Mouse (Mus musculus) left cerebral cortex, postnatal 10 days (tissue): Measurements from ENCODE around the gene H2-M3. TPM values are rescaled to one million over a fixed set of nuclear protein-coding genes. Genes with fewer than 3 reads are reported as not detected.
"Not testable (repeated sequence)": the region's sequence is repeated elsewhere in the genome, so short reads cannot be mapped to it uniquely, and the experiment has no call there.

ENCODE experiments used
- DNase-seq, 2 experiments: peaks; one replicate each; pipeline ENCODE4 v3.0.0; 2021 to 2022; ENCODE audit warnings: low spot score in 2 of 2, mixed read lengths in 1 of 2; ENCODE audit errors: extremely low spot score in 1 of 2
- intact Hi-C: fragments of 180-260 bp; cut with DNase I; formaldehyde crosslinking; loops from one replicate; pipeline ENCODE4 v1.15.1; 2025
- total RNA-seq, 2 experiments: library from RNA; stranded (reverse); gene quantifications; 2 replicates each; pipeline ENCODE4 v1.2.3; 2021

H2-M3 gene
- 1 to 10 TPM; 2.7 to 3.1 TPM for total RNA-seq

DNA sequence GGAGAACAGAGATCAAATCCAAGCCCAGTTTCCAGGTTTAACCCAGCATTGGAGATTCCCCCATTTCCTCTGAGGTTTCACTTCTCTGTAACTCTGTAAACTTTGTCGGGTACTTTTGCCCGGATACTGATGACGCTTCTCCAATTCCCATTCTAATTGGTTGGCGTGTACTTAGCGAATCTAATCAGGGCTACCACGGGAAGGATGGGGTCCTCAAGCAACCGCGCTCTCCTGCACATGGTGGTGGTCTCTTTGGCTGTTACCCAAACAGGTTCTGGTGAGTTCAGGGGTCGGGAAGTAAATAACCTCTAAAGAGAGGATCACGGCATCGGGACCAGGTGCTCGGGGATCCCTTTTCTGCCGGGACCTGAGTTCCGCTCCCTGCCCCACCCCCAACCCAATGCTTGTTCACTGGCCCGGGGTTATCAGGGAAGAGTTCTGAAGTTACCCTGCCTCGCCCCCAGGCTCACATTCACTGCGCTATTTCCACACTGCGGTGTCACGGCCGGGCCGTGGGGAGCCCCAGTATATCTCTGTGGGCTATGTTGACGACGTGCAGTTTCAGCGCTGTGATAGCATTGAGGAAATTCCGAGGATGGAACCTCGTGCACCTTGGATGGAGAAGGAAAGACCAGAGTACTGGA lies at the start of gene H2-M3:
Gene H2-M3 (plus strand): TSS at position 163 of the 644 bp plus-strand sequence.
- DNase-seq, result peak; percentile 86 to 90
- intact Hi-C loops, result no loop called here

GRCm38 (mm10) chr17:37221879-37222278 lies 48.1 kb upstream of the H2-M3 start:
- no peak for DNase-seq
- intact Hi-C loops, result no loop called here

- DNase-seq, intact Hi-C loops: not testable (repeated sequence)
Observed at GRCm38 (mm10) chr17:37237230-37237629, 32.8 kb upstream of the H2-M3 start, which contains the start of gene Olfr97. Gene Olfr97 (minus strand): TSS chr17:37237330.

DNA sequence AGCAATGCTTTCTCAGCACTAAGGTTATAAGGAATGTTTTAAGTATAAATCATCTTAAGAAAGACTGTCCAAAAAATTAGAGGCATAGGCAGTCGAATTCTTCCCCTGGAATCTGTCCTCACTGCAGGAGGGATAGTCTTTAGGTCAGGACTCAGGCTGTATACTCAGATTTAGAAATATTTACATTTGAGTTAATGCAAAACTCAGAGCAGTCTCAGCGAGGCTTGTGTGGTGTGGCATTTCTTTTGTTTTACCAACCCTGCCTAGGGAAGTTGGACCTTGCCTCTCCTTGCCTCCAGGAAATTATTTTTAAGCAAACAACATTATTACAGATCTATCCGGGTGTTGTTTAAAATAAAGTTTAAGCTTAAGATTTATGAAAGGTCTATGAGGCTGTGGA lies 27.8 kb upstream of the H2-M3 start:
- intact Hi-C loops, result no loop called here
- DNase-seq, result no peak

DNA sequence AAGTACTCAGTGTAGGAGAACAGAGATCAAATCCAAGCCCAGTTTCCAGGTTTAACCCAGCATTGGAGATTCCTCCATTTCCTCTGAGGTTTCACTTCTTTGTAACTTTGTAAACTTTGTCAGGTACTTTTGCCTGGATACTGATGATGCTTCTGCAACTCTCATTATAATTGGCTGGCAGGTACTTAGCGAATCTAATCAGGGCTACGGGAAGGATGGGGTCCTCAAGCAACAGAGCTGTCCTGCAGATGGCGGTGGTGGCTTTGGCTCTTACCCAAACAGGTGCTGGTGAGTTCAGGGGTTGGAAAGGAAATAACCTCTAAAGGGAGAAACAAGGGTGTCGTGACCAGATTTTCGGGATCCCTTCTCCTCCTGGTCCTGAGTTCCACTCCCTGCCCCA lies 23.3 kb upstream of the H2-M3 start:
- intact Hi-C loops, result no loop called here
- peak; percentile 16 to 25 for DNase-seq

- no peak for DNase-seq
- intact Hi-C loops, result no loop called here
Observed at GRCm38 (mm10) chr17:37249460-37249859, 20.6 kb upstream of the H2-M3 start.

DNA sequence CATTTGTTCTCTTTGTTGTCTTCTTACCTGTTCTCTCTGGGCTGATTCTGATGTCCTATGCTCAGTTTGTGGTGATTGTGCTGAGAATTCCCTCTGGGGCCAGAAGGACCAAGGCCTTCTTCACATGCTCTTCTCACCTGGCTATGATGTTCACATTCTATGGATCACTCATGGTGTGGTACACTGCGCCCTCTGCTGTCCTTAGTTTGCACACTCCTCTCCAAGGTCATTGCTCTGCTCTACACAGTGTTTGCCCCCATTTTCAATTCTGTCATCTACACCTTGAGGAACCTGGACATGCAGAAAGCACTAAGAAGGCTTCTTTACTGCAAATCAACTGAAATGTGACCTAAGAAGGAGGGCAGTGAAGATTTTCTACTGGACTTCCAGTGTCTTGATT lies 19.5 kb upstream of the H2-M3 start:
- no peak for DNase-seq
- intact Hi-C loops, result no loop called here

- intact Hi-C loops, result no loop called here
- no peak for DNase-seq
Observed at GRCm38 (mm10) chr17:37263626-37264025, 6.4 kb upstream of the H2-M3 start, which contains the start of gene Olfr98. Gene Olfr98 (minus strand): TSS chr17:37263749.

GRCm38 (mm10) chr17:37270702-37271092 lies 677 bp downstream of the H2-M3 start:
- intact Hi-C loops, result no loop called here
- peak in 1 of 2 experiments; percentile 37 for DNase-seq

DNA sequence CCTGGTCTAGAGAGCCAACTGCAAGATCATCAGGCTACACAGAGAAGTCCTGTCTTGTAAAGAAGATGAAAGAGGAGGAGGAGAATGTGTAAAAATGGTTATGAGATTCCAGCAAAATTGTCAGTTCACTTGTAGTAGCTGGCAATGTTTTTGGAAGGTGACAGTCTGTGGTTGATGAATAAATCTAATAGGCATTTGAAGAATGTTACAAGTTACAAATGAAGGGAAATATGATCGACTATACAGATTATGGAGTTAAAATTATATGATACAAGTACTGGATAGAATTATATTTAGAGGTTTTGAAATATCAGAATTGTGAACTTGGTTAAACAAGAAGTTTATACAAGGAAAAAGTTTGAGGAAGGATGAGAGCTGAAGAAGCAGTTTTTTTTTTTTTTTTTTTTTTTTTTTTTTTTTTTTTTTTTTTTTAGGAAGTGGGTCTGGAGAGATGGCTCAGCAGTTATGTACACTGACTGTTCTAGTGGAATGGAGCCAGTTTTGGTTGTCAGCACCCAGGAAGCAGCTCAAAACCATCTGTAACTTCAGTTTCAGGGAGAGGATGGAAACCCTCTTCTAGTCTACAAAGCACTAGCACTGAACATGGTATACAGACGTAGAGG lies 5.7 kb downstream of the H2-M3 start:
- intact Hi-C loops, result no loop called here
- no peak for DNase-seq

- intact Hi-C loops, result no loop called here
- no peak for DNase-seq
Observed at GRCm38 (mm10) chr17:37276573-37276972, 6.6 kb downstream of the H2-M3 start.

GRCm38 (mm10) chr17:37280331-37280730 lies 10.3 kb downstream of the H2-M3 start:
- no peak for DNase-seq
- intact Hi-C loops, result no loop called here

- DNase-seq, result no peak
- intact Hi-C loops, result no loop called here
Observed at GRCm38 (mm10) chr17:37283360-37283759, 13.3 kb downstream of the H2-M3 start, which contains the start of gene Olfr99. Gene Olfr99 (minus strand): TSS chr17:37283460.

- intact Hi-C loops, result no loop called here
- DNase-seq, result no peak
Observed at GRCm38 (mm10) chr17:37304213-37304612, 34.2 kb downstream of the H2-M3 start, which contains the start of gene Olfr101. Gene Olfr101 (minus strand): TSS chr17:37304313.

DNA sequence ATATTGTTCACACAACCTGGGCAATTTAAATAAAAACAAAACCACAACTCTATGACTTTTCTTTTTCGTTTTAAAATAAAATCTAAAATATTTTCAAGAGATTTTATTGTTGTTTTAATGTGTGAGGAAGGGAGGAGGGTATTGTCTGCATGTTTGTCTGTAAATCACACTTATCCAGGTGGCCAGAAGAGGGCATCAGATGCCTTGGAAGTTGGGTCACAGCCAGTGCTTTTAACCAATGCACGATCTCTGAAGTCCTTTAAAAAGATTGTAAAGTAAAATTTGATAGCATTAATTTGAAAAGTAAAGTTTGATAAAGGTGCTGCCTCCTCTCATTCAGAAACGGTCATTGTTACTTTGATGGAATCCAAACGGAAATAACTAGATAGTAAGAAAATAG lies 38.5 kb downstream of the H2-M3 start:
- intact Hi-C loops, result no loop called here
- no peak for DNase-seq

GRCm38 (mm10) chr17:37310146-37310699 lies 40.2 kb downstream of the H2-M3 start:
- DNase-seq, result no peak
- intact Hi-C loops, result no loop called here

DNA sequence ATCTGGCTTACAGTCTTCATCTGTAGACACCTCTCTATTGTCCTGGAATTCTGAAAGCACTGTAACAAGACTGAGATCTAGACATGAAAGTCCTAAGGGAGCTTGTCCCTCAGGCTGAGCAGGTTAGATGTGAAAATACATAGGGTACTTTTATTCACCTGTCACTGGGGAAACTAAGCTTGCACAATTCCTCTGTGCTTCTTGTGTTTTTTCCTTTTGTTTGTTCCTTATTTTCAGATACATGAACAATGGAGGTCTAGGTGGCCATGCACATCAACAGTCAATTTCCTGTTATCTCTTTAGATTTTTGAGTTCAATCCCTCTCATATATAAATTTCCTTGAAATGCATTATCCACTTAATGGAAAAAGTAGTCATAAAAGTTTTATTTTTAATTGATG lies 46.9 kb downstream of the H2-M3 start, which contains the start of gene Olfr102:
Gene Olfr102 (minus strand): TSS at position 101 of the 400 bp plus-strand sequence.
- intact Hi-C loops, result no loop called here

More for the DNA sequence above, 46.9 kb downstream of the H2-M3 start, which contains the start of gene Olfr102:
- DNase-seq, result no peak
